Mouse (Mus musculus) neural tube, embryonic 11.5 days (tissue): ENCODE data around the gene Hs3st6. TPM values are rescaled to one million over a fixed set of nuclear protein-coding genes. Genes with fewer than 3 reads are reported as not detected.

Source experiments
- ATAC-seq: fragments of 200-750 bp; cut with Nextera tagmentation; 2 replicates; pipeline ENCODE4 v1.8.0; 2017; ENCODE audit warnings: moderate number of reproducible peaks, mild to moderate bottlenecking, moderate TSS enrichment, moderate library complexity; ENCODE audit not compliant: insufficient read depth, low FRiP score, low TSS enrichment
- DNase-seq: peaks from one replicate; pipeline ENCODE4 v3.0.0-alpha.2; 2015; ENCODE audit warnings: low spot score
- H3K27ac ChIP-seq: fragments of 300-500 bp; sonication (generic); 2 replicates; pipeline ENCODE4 v1.5.1; 2014; ENCODE audit warnings: low read depth, mild to moderate bottlenecking, low read length
- H3K27me3 ChIP-seq: fragments of 300-500 bp; sonication (generic); 2 replicates; pipeline ENCODE4 v1.6.1; 2014; ENCODE audit warnings: mild to moderate bottlenecking, low read length, mixed read lengths; ENCODE audit not compliant: control insufficient read depth, insufficient read depth
- H3K36me3 ChIP-seq: fragments of 300-500 bp; sonication (generic); 2 replicates; pipeline ENCODE4 v1.6.1; 2014; ENCODE audit warnings: mild to moderate bottlenecking, low read length, moderate library complexity, mixed read lengths; ENCODE audit not compliant: control insufficient read depth, insufficient read depth
- H3K4me1 ChIP-seq: fragments of 300-500 bp; sonication (generic); 2 replicates; pipeline ENCODE4 v1.6.1; 2014; ENCODE audit warnings: low read length, mixed read lengths; ENCODE audit not compliant: control insufficient read depth, insufficient read depth
- H3K4me2 ChIP-seq: fragments of 300-500 bp; sonication (generic); 2 replicates; pipeline ENCODE4 v1.6.1; 2014; ENCODE audit warnings: low read depth, mild to moderate bottlenecking, moderate library complexity
- H3K4me3 ChIP-seq: fragments of 300-500 bp; sonication (generic); 2 replicates; pipeline ENCODE4 v1.5.1; 2014; ENCODE audit warnings: low read depth, low read length
- H3K9ac ChIP-seq: fragments of 300-500 bp; sonication (generic); 2 replicates; pipeline ENCODE4 v1.6.1; 2014; ENCODE audit warnings: mild to moderate bottlenecking, low read length
- H3K9me3 ChIP-seq: fragments of 300-500 bp; sonication (generic); 2 replicates; pipeline ENCODE4 v1.6.1; 2016; ENCODE audit warnings: low read length; ENCODE audit not compliant: control insufficient read depth
- WGBS: fragments of 180-500 bp; shearing (Covaris S2); extraction: QIAGEN DNeasy Blood & Tissue Kit; methylation state at CpG from one replicate; pipeline ENCODE4 v1.1.7; 2014; 5-methylcytosine and 5-hydroxymethylcytosine counted together
- polyA plus RNA-seq: library from polyadenylated mRNA; unstranded; fragments of >200 nt; fragmentation: Nextera tagmentation; extraction: Ambion mirVana; gene quantifications from 2 replicates; pipeline ENCODE4 v1.2.1, GENCODE M21; 2014

Hs3st6 gene
- polyA plus RNA-seq, 1 experiment from 2014 or later: 0.81 TPM

DNA sequence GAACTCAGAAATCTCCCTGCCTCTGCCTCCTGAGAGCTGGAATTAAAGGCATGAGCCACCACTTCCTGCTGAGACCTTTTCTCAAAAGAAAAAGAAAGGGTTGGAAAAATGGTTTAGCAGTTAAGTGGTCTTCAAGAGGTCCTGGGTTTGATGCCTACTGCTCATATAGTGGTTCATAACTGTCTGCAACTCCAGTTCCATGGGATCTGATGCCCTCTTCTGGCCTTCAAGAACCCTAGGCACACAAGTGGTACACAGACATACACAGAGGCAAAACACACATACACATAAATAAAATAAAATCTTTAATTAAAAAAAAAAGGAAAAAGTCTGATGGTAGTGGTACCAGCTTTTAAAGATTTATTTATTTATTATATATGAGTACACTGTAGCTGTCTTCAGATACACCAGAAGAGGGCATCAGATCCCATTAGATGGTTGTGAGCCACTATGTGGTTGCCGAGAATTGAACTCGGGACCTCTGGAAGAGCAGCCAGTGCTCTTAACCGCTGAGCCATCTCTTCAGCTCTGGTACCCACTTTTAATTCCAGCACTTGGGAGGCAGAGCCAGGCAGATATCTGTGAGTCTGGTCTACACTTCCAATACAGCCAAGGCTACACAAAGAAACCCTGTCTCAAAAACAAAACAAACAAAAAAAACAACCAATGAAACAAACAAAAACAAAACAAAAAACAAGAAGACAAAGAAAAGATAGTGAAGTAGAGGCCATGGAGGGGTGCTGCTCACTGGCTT lies 27.0 kb upstream of the Hs3st6 start:
- WGBS: 69% methylated on average over 3 of the region's 3 CpGs
- DNase-seq (no peak), ATAC-seq (no peak)
- H3K9ac ChIP-seq: no peak overlapping the region
- H3K4me2 ChIP-seq: no peak overlapping the region
- no peak overlapping the region for H3K27ac ChIP-seq
- peaks cover 6% of the 10 kb centered on the region; the same call in 1 of the 2 replicates for H3K36me3 ChIP-seq
- H3K4me3 ChIP-seq: no peak overlapping the region
- H3K27me3 ChIP-seq: no peaks in the 10 kb centered on the region
- H3K4me1 ChIP-seq: peaks cover 8% of the 10 kb centered on the region
- H3K9me3 ChIP-seq: no peaks in the 10 kb centered on the region

DNA sequence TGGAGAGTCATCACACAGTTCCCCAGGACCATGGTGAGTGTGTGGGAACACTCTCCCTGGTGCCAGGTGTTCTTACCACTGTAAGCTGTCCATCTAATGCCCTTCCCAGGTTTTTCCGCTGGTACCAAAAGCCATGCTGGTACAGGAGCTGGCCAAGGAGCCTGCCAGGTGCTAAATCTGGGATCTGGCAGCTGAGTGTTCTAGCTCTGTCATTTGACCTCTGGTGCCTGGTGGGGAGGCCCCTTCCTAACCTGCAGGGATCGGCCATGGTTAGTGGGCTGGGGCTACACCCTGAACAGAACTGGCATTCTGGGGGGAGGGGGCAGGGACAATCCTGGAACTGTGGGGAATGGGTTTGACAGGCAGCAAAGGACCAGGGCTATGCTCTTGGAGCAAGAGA lies 25.2 kb upstream of the Hs3st6 start, which contains the start of gene Rpl3l:
Gene Rpl3l, plus strand, starts transcription at position 203 of the 400 bp plus-strand sequence.
- Histone ChIP-seq H3K36me3 (no peaks in the 10 kb centered on the region), H3K27ac (no peak within 1 kb of the TSS), H3K9ac (no peak within 1 kb of the TSS), H3K9me3 (no peaks in the 10 kb centered on the region), H3K27me3 (no peaks in the 10 kb centered on the region), H3K4me1 (no peaks in the 10 kb centered on the region), H3K4me3 (no peak within 1 kb of the TSS), H3K4me2 (no peak within 1 kb of the TSS)
- 67% methylated on average over 2 of the region's 2 CpGs for WGBS
- no peak for DNase-seq
- no peak for ATAC-seq

DNA sequence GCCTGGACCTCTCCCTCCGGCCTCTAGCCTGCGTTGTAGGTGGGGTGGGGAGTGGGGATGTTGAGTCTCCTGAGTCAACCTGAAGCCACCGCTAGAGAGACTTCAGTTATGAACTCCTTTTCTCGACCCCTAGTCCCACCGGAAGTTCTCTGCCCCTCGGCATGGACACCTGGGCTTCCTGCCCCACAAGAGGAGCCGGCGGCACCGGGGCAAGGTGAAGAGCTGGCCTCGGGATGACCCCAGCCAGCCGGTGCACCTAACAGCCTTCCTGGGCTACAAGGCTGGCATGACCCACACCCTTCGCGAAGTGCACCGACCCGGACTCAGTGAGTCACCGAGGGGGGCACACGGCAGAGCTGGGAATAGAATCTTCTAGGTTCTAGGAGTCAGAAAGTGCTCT lies 24.6 kb upstream of the Hs3st6 start:
- Histone ChIP-seq H3K4me2 (no peak overlapping the region), H3K4me3 (no peak overlapping the region), H3K36me3 (no peaks in the 10 kb centered on the region), H3K27ac (no peak overlapping the region), H3K4me1 (no peaks in the 10 kb centered on the region), H3K27me3 (no peaks in the 10 kb centered on the region), H3K9me3 (no peaks in the 10 kb centered on the region), H3K9ac (no peak overlapping the region)
- ATAC-seq (no peak), DNase-seq (no peak)
- WGBS: 73% methylated on average over 17 of the region's 17 CpGs

DNA sequence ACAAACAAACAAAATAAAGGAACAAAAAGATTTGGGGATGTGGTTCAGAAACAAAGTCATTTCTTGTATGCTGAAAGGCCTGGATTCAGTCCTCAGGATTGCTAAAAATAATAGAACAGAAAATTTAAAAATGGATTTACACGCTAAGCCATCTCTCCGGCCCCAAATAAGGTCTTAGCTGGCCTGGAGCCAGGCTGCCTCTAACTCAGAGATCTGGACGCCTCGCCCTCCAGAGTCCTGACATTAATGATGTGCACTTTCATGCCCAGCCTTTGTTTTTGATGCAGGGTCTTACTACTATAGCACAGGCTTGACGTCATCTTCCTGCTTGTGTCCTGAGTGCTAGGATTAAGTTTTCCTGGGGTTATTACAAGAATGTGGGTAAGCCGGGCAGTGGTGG lies 23.7 kb upstream of the Hs3st6 start:
- Histone ChIP-seq H3K4me3 (no peak overlapping the region), H3K9ac (no peak overlapping the region), H3K27ac (no peak overlapping the region), H3K4me2 (no peak overlapping the region), H3K4me1 (no peaks in the 10 kb centered on the region), H3K9me3 (no peaks in the 10 kb centered on the region), H3K36me3 (no peaks in the 10 kb centered on the region), H3K27me3 (no peaks in the 10 kb centered on the region)
- 93% methylated on average over 6 of the region's 6 CpGs for WGBS
- ATAC-seq (no peak), DNase-seq (no peak)

DNA sequence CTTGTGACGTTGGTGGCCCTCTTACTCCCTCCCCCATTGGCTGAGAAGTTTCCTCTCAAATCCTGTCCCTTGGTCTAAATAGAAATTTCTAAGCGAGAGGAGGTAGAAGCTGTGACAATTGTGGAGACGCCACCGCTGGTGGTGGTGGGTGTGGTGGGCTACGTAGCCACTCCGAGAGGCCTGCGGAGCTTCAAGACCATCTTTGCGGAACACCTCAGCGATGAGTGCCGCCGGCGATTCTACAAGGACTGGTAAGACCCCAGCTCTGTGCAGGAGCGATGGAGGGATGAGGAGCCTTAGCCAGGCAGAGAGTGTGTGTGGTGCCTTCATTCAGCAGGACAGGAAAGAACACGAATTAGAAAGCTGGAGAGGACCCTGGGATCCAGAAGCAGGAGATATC lies 22.0 kb upstream of the Hs3st6 start:
- H3K36me3 ChIP-seq: no peaks in the 10 kb centered on the region
- H3K27ac ChIP-seq: no peak overlapping the region
- H3K9ac ChIP-seq: no peak overlapping the region
- H3K4me3 ChIP-seq: no peak overlapping the region
- 81% methylated on average over 14 of the region's 14 CpGs for WGBS
- no peak overlapping the region for H3K4me2 ChIP-seq
- ATAC-seq (no peak), DNase-seq (no peak)
- H3K27me3 ChIP-seq: no peaks in the 10 kb centered on the region
- H3K9me3 ChIP-seq: no peaks in the 10 kb centered on the region
- H3K4me1 ChIP-seq: no peaks in the 10 kb centered on the region

DNA sequence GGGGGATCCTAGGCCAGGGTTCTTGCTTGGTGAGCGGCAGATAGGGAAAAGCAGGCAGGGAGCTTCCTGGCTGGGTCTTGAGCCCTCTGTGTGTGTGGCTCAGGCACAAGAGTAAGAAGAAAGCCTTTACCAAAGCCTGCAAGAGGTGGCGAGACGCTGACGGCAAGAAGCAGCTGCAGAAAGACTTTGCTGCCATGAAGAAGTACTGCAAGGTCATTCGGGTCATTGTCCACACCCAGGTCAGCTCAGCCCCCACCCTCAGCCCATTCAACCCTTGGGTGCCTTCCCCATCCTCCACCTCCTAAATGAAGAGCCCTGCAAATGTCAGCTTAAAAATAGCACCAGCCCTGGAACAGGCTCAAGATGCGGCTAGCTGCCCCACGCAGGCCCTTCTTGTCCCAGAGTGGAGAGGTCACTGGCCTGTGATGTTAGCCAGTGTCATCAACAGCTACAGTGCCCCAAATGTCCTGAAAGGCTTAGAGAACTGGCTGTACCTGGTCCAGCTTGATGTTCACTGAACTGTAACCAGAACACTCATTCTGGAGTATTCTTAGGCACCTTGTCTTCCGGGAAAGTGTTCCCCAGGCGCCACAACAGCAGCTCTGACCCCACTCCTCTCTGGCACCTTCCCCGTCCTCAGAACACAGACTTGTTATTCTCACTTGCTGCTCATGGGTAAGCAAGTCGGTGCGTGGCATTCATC lies 20.4 kb upstream of the Hs3st6 start:
- no peak for DNase-seq
- Histone ChIP-seq H3K36me3 (no peaks in the 10 kb centered on the region), H3K9me3 (no peaks in the 10 kb centered on the region), H3K4me3 (no peak overlapping the region), H3K27ac (no peak overlapping the region), H3K4me1 (no peaks in the 10 kb centered on the region), H3K9ac (no peak overlapping the region), H3K4me2 (no peak overlapping the region), H3K27me3 (no peaks in the 10 kb centered on the region)
- WGBS: 77% methylated on average over 12 of the region's 12 CpGs
- ATAC-seq: no peak

DNA sequence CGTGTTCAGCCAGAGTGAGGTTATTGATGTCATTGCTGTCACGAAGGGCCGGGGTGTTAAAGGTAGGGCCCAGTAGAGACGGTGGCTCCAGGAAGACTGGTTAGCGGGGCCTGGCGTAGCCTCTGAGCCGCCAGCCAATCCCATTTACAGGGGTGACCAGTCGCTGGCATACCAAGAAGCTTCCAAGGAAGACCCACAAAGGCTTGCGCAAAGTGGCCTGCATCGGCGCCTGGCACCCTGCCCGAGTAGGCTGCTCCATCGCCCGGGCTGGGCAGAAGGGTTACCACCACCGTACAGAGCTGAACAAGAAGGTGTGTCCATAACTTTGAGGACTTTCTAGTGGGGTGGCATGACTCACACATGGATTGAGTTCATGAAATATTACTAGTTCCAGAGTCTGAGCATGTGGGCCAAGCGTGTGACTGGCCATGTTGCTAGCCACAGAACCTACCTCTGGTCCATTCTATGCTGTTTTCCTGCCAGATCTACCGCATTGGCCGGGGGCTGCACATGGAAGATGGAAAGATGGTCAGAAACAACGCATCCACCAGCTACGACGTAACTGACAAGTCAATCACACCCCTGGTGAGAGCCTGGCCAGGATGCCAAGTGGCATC lies 19.2 kb upstream of the Hs3st6 start:
- Histone ChIP-seq H3K4me1 (no peaks in the 10 kb centered on the region), H3K36me3 (no peaks in the 10 kb centered on the region), H3K9ac (no peak overlapping the region), H3K9me3 (no peaks in the 10 kb centered on the region), H3K27ac (no peak overlapping the region), H3K27me3 (no peaks in the 10 kb centered on the region), H3K4me2 (no peak overlapping the region), H3K4me3 (no peak overlapping the region)
- 85% methylated on average over 21 of the region's 21 CpGs for WGBS
- DNase-seq (no peak), ATAC-seq (no peak)

DNA sequence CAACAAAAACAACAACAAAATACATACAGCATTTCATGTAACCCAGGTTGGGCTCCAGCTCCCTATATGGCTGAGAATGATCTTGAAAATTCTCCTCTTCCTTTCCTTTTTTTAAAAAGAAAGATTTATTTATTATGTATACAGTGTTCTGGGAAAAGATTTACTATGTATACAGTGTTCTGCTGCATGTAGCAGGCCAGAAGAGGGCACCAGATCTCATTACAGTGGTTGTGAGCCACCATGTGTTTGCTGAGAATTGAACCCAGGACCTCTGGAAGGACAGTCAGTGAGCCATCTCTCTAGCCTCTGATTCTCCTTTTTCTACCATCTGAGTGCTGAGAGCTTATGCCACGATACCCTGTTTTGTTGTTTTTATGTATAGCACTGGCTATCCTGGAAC lies 18.3 kb upstream of the Hs3st6 start:
- no peaks in the 10 kb centered on the region for H3K4me1 ChIP-seq
- no peak overlapping the region for H3K9ac ChIP-seq
- ATAC-seq (no peak), DNase-seq (no peak)
- no peak overlapping the region for H3K4me2 ChIP-seq
- no peak overlapping the region for H3K4me3 ChIP-seq
- no peaks in the 10 kb centered on the region for H3K27me3 ChIP-seq
- 84% methylated on average over 1 of the region's 1 CpGs for WGBS
- H3K9me3 ChIP-seq: no peaks in the 10 kb centered on the region
- H3K27ac ChIP-seq: no peak overlapping the region
- H3K36me3 ChIP-seq: no peaks in the 10 kb centered on the region
